Mouse (Mus musculus): ENCODE measurements around the gene Myo3b. TPM values are rescaled to one million over a fixed set of nuclear protein-coding genes. Genes with fewer than 3 reads are reported as not detected.

Gene Myo3b
- polyA plus RNA-seq, 1 experiment from 2014 or later, result not detected

DNA sequence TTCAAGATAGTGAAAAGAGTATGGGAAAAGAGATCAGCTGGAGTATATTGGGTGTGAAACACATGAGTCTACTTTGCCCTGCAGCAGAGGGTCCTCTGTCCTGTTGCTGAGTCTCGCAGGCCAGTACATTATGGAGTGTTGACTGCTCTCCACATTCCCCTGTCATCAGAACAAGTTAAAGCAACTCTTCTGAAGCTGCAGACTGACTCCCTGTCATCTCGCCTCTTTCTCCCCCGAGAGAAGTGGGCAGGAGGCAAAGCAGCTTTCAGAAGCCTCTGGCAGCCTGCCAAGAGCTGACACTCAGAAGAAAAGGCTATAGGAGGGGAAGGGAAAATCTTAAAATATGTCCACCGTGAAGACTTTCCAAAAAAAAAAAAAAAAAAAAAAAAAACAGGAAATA is 404.1 kb downstream of the Myo3b start:
- Histone ChIP-seq H3K27me3 (ENCODE audit: low read depth, poor library complexity, severe bottlenecking) (peaks cover 8% of the 10 kb centered on the region), H3K27ac (replicated peaks) (0 out of 2 replicates have a peak overlapping the region, but pooled peaks have one; percentile 9), H3K4me1 (peaks cover 20% of the 10 kb centered on the region), H3K9me3 (replicated peaks) (no peaks in the 10 kb centered on the region), H3K4me3 (no peak overlapping the region), H3K36me3 (no peaks in the 10 kb centered on the region)
- no peak for DNase-seq (ENCODE audit: low spot score)
- 25% methylated on average over 4 of the region's 4 CpGs for WGBS

DNA sequence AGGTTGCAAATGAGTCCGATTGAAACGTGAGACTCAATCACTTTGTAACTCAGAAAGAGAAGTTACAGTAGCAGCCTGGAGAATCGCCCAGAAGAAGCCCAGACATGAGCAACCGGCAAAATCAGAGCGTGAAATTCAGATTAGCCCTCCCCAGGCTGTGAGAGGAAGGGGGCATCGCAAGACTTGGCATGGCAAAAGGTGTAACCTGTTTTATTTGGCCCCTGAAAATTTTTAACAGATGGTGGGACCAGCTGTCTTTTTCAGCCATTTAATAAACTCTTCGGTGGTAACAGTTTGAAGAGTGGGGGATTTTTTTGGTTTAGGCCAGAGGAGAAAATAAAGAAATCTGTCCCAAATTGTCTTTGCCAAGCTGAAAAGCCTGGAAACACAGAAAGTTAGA is 405.2 kb downstream of the Myo3b start:
- Histone ChIP-seq H3K4me3 (no peak overlapping the region), H3K27ac (replicated peaks) (peak overlapping the region; percentile 24; the same call in 1 of the 2 replicates), H3K27me3 (ENCODE audit: low read depth, poor library complexity, severe bottlenecking) (peaks cover 8% of the 10 kb centered on the region), H3K36me3 (no peaks in the 10 kb centered on the region), H3K9me3 (replicated peaks) (no peaks in the 10 kb centered on the region), H3K4me1 (peaks cover 20% of the 10 kb centered on the region)
- 18% methylated on average over 7 of the region's 7 CpGs for WGBS
- no peak for DNase-seq (ENCODE audit: low spot score)

GRCm38 (mm10) chr2:70456205-70456604 is 417.3 kb downstream of the Myo3b start:
- DNase-seq (ENCODE audit: low spot score), result peak; percentile 32
- 10% methylated on average over 12 of the region's 12 CpGs for WGBS

GRCm38 (mm10) chr2:70463606-70464005 is 424.7 kb downstream of the Myo3b start:
- Histone ChIP-seq H3K27ac (replicated peaks) (no peak overlapping the region), H3K4me1 (no peaks in the 10 kb centered on the region), H3K9me3 (replicated peaks) (no peaks in the 10 kb centered on the region), H3K36me3 (no peaks in the 10 kb centered on the region), H3K27me3 (ENCODE audit: low read depth, poor library complexity, severe bottlenecking) (peaks cover 10% of the 10 kb centered on the region; the same call in 1 of the 2 replicates), H3K4me3 (no peak overlapping the region)
- WGBS, result 87% methylated on average over 1 of the region's 1 CpGs
- no peak for DNase-seq (ENCODE audit: low spot score)

More at GRCm38 (mm10) chr2:70456205-70456604, 417.3 kb downstream of the Myo3b start:
- Histone ChIP-seq H3K27me3 (ENCODE audit: low read depth, poor library complexity, severe bottlenecking) (peaks cover 7% of the 10 kb centered on the region), H3K27ac (replicated peaks) (peak overlapping the region; percentile 63), H3K4me1 (peaks cover 16% of the 10 kb centered on the region), H3K36me3 (no peaks in the 10 kb centered on the region), H3K4me3 (peak overlapping the region; percentile 43), H3K9me3 (replicated peaks) (no peaks in the 10 kb centered on the region)

GRCm38 (mm10) chr2:70471136-70471535 is 432.2 kb downstream of the Myo3b start:
- Histone ChIP-seq H3K9me3 (replicated peaks) (no peaks in the 10 kb centered on the region), H3K4me1 (peaks cover 54% of the 10 kb centered on the region), H3K4me3 (peak overlapping the region; percentile 71), H3K36me3 (0 out of 2 replicates have a peak, but pooled peaks cover 1% of the 10 kb centered on the region), H3K27ac (replicated peaks) (peak overlapping the region; percentile 83), H3K27me3 (ENCODE audit: low read depth, poor library complexity, severe bottlenecking) (peaks cover 75% of the 10 kb centered on the region)
- DNase-seq (ENCODE audit: low spot score), result peak; percentile 31
- 2% methylated on average over 5 of the region's 5 CpGs for WGBS

DNA sequence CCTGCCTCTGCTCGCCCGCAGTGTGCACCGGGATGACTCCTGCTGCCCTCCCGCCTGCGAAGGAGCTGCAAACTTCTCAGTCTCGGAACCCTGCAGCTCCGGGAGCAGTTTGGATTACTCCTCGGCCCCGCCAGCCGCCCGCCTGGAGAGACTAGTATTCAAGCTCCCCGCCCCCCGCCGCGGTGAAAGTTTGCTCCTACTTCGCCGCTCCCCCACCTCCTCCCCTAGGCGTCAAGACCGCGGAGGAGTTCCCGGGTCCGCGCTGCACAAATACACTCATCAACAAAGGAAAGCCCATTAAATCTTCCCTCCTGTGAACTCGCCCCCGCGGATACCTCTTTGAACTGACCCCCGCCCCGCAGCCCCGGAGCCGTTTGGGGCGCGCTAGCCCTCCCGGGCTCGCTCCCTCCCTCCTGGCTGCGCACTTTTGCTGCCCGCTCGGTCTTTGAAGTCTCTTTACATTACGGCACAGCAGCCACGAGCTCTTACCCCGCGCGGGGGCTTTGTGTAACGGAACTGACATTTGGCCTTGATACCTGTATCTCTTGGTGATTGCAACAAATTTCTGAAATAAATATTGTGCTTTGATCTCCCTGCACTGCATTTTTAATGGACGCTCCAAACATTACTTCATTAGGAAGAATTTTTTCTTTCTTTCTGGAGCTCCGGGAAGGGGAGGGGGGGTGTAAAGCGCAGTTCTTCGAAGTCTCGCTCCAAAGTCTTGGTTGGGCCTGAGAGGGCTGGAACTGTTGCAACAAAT is 433.1 kb downstream of the Myo3b start:
- peaks cover 84% of the 10 kb centered on the region for H3K27me3 ChIP-seq (ENCODE audit: low read depth, poor library complexity, severe bottlenecking)
- H3K27ac ChIP-seq (replicated peaks), result peak overlapping the region; percentile 83
- peaks cover 8% of the 10 kb centered on the region; the same call in 1 of the 2 replicates for H3K36me3 ChIP-seq
- peak; percentile 74 for DNase-seq (ENCODE audit: low spot score)
- no peaks in the 10 kb centered on the region for H3K9me3 ChIP-seq (replicated peaks)
- under 1% methylated on average over 48 of the region's 48 CpGs for WGBS
- peak overlapping the region; percentile 71 for H3K4me3 ChIP-seq
- H3K4me1 ChIP-seq, result peaks cover 63% of the 10 kb centered on the region

Other genes starting within 250 kb of the Myo3b start
- 3.5 and 4.2 TPM in 2 replicates for gene Ccdc173, start 249.6 kb upstream of the Myo3b start, polyA plus RNA-seq (2016; fragmentation: Nextera tagmentation; extraction: Ambion mirVana)
- gene Phospho2, start 249.5 kb upstream of the Myo3b start, polyA plus RNA-seq (2016; fragmentation: Nextera tagmentation; extraction: Ambion mirVana), result 30.4 and 32.8 TPM in 2 replicates
- 26.7 and 32.2 TPM in 2 replicates for gene Klhl23, start 217.2 kb upstream of the Myo3b start, polyA plus RNA-seq (2016; fragmentation: Nextera tagmentation; extraction: Ambion mirVana)
- 354 and 383 TPM in 2 replicates for gene Ssb, start 177.6 kb upstream of the Myo3b start, polyA plus RNA-seq (2016; fragmentation: Nextera tagmentation; extraction: Ambion mirVana)
- gene Mettl5, start 153.5 kb upstream of the Myo3b start, polyA plus RNA-seq (2016; fragmentation: Nextera tagmentation; extraction: Ambion mirVana), result 43.4 and 44.7 TPM in 2 replicates
- 11.7 and 15.9 TPM in 2 replicates for gene Ubr3, start 141.9 kb upstream of the Myo3b start, polyA plus RNA-seq (2016; fragmentation: Nextera tagmentation; extraction: Ambion mirVana)

Data from midbrain, embryonic 10.5 days (tissue).